Mouse (Mus musculus): ENCODE results near the gene Pon2. TPM values are rescaled to one million over a fixed set of nuclear protein-coding genes. Genes with fewer than 3 reads are reported as not detected.

The Pon2 gene
- polyA plus RNA-seq, 1 experiment from 2014 or later: 32.3 TPM

- no peaks in the 10 kb centered on the region for H3K36me3 ChIP-seq
- H3K4me2 ChIP-seq: no peak overlapping the region
- ATAC-seq (ENCODE audit: low FRiP score): no peak
- H3K27ac ChIP-seq (replicated peaks): no peak overlapping the region
- H3K4me1 ChIP-seq: peaks cover 6% of the 10 kb centered on the region; the same call in 1 of the 2 replicates
- H3K4me3 ChIP-seq (replicated peaks): no peak overlapping the region
- WGBS: 82% methylated on average over 5 of the region's 5 CpGs
- H3K27me3 ChIP-seq (replicated peaks): no peaks in the 10 kb centered on the region
- no peaks in the 10 kb centered on the region for H3K9me3 ChIP-seq (replicated peaks)
- H3K9ac ChIP-seq (replicated peaks): no peak overlapping the region
Measured at GRCm38 (mm10) chr6:5287919-5288318, 10.3 kb downstream of the Pon2 start.

DNA sequence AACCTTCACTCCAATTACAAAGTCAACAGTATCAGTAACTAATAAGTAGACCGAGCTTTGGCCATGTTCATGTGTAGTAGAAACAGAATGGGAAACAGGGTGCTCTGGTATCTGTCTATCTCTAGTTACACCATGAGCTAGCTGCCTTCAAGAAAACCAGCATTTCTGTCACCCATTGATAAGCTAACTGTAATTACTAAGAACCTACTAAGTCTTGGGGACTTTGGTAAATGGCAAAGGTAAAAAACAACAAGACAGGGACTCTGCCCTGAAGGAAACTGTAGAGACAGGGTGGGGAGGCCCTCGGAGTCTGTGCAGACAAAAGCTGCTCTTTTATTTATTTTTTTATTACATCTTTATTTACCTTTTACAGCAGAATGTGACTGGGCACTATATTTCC, 10.9 kb downstream of the Pon2 start:
- Histone ChIP-seq H3K4me1 (peaks cover 9% of the 10 kb centered on the region), H3K4me3 (replicated peaks) (no peak overlapping the region), H3K9me3 (replicated peaks) (no peaks in the 10 kb centered on the region), H3K27me3 (replicated peaks) (no peaks in the 10 kb centered on the region), H3K27ac (replicated peaks) (no peak overlapping the region), H3K4me2 (no peak overlapping the region), H3K36me3 (no peaks in the 10 kb centered on the region), H3K9ac (replicated peaks) (no peak overlapping the region)
- ATAC-seq (ENCODE audit: low FRiP score): no peak
- 89% methylated on average over 2 of the region's 2 CpGs for WGBS

- no peak overlapping the region for H3K9ac ChIP-seq (replicated peaks)
- H3K4me2 ChIP-seq: no peak overlapping the region
- 0 out of 2 replicates have a peak, but pooled peaks have one; percentile 14 for ATAC-seq (ENCODE audit: low FRiP score)
- H3K4me3 ChIP-seq (replicated peaks): no peak overlapping the region
- no peaks in the 10 kb centered on the region for H3K9me3 ChIP-seq (replicated peaks)
- no peaks in the 10 kb centered on the region for H3K27me3 ChIP-seq (replicated peaks)
- 37% methylated on average over 7 of the region's 7 CpGs for WGBS
- H3K4me1 ChIP-seq: peaks cover 5% of the 10 kb centered on the region; the same call in 1 of the 2 replicates
- H3K36me3 ChIP-seq: no peaks in the 10 kb centered on the region
- H3K27ac ChIP-seq (replicated peaks): no peak overlapping the region
Measured at GRCm38 (mm10) chr6:5282418-5282817, 15.8 kb downstream of the Pon2 start.

DNA sequence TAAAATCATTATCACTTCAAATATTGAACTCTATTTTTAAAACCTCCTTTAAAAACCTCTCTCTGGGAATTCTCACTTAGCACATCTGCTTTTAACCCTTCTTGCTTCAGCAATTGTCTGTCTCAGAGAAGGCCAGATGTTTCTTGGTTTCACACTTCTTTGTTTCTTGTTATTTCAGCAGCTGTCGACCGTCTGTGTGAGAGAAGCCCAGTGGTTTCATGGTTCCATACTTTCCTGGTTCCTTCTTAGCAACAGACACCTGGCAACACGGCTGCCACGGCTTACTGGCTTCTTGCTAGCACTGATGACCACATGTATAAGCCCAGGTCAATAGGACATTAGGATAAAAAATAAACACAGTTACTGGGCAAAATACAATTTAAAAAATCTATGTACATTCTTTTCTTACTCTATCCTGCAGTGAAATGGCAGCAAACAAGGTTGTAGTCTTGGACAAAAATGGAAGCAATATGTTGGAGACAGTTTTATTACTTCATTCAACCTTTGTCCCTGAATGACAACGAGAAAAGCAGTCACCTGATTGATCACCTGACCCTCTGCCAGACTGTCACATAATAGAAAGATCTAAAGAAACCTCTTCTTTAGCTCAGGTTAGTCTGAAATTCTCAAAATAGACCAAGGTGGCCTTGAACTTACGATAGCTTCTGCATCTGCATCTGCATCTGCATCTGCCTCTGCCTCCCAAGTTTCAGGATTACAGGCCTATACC, 17.5 kb downstream of the Pon2 start:
- H3K9me3 ChIP-seq (replicated peaks): no peaks in the 10 kb centered on the region
- WGBS: 56% methylated on average over 6 of the region's 6 CpGs
- no peaks in the 10 kb centered on the region for H3K36me3 ChIP-seq
- H3K27me3 ChIP-seq (replicated peaks): no peaks in the 10 kb centered on the region
- H3K4me2 ChIP-seq: no peak overlapping the region
- H3K9ac ChIP-seq (replicated peaks): no peak overlapping the region
- ATAC-seq (ENCODE audit: low FRiP score): no peak
- peaks cover 5% of the 10 kb centered on the region; the same call in 1 of the 2 replicates for H3K4me1 ChIP-seq
- H3K27ac ChIP-seq (replicated peaks): no peak overlapping the region
- H3K4me3 ChIP-seq (replicated peaks): no peak overlapping the region

DNA sequence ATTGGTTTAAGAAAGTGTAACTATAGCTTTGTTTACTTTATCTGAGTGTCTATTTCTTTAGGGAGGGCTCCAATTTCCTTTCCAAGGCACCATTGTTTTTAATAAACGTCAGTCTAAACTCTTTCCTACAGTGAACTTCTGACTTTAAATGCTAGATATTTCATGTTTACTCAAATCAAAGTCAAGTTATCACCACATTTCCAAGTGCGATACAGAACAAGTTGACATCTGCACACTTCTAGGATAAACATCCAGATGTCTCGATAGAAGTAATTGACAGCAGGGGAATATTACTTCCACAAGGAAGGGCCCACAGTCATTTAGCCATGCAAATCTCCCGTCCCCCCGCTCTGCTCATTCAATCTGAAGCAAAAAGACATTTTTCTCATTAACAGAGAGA, 20.3 kb downstream of the Pon2 start:
- no peaks in the 10 kb centered on the region for H3K9me3 ChIP-seq (replicated peaks)
- WGBS: 52% methylated on average over 5 of the region's 5 CpGs

GRCm38 (mm10) chr6:5269641-5270040, 28.6 kb downstream of the Pon2 start:
- Histone ChIP-seq H3K9ac (replicated peaks) (no peak overlapping the region), H3K9me3 (replicated peaks) (no peaks in the 10 kb centered on the region), H3K4me3 (replicated peaks) (no peak overlapping the region), H3K36me3 (no peaks in the 10 kb centered on the region), H3K27me3 (replicated peaks) (no peaks in the 10 kb centered on the region), H3K4me2 (no peak overlapping the region), H3K27ac (replicated peaks) (no peak overlapping the region), H3K4me1 (no peaks in the 10 kb centered on the region)
- WGBS: 82% methylated on average over 6 of the region's 6 CpGs
- ATAC-seq (ENCODE audit: low FRiP score): no peak

More for the DNA sequence above, 20.3 kb downstream of the Pon2 start:
- H3K4me3 ChIP-seq (replicated peaks): no peak overlapping the region
- H3K36me3 ChIP-seq: no peaks in the 10 kb centered on the region
- H3K27me3 ChIP-seq (replicated peaks): no peaks in the 10 kb centered on the region
- no peak overlapping the region for H3K27ac ChIP-seq (replicated peaks)
- peaks cover 5% of the 10 kb centered on the region; the same call in 1 of the 2 replicates for H3K4me1 ChIP-seq
- ATAC-seq (ENCODE audit: low FRiP score): no peak
- no peak overlapping the region for H3K9ac ChIP-seq (replicated peaks)
- no peak overlapping the region for H3K4me2 ChIP-seq

DNA sequence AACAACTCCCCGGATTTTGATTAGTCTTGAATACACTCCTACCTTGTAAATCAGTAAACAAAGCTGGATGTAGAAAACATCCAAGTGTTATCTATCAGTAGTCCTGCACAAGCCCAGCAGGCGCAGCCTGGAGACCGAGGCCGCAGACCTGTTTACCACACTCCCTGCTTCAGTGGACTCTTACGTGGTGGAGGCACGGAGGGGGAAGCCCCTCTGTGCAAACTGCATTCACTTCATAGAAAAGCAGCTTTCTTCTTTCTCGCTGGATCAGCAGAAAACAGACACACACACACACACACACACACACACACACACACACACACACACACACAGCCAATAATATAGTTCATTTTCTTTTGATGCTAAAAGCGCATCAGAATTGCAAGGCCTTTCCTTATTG, 33.5 kb downstream of the Pon2 start:
- H3K4me2 ChIP-seq: no peak overlapping the region
- H3K4me3 ChIP-seq (replicated peaks): no peak overlapping the region
- H3K27ac ChIP-seq (replicated peaks): no peak overlapping the region
- H3K27me3 ChIP-seq (replicated peaks): no peaks in the 10 kb centered on the region
- no peaks in the 10 kb centered on the region for H3K4me1 ChIP-seq
- no peak overlapping the region for H3K9ac ChIP-seq (replicated peaks)
- H3K36me3 ChIP-seq: no peaks in the 10 kb centered on the region
- no peak for ATAC-seq (ENCODE audit: low FRiP score)
- WGBS: 75% methylated on average over 8 of the region's 8 CpGs
- no peaks in the 10 kb centered on the region for H3K9me3 ChIP-seq (replicated peaks)

- no peaks in the 10 kb centered on the region for H3K27me3 ChIP-seq (replicated peaks)
- H3K27ac ChIP-seq (replicated peaks): no peak overlapping the region
- WGBS: 82% methylated on average over 8 of the region's 8 CpGs
- H3K4me2 ChIP-seq: no peak overlapping the region
- no peak for ATAC-seq (ENCODE audit: low FRiP score)
- H3K9me3 ChIP-seq (replicated peaks): no peaks in the 10 kb centered on the region
- H3K4me3 ChIP-seq (replicated peaks): no peak overlapping the region
- H3K36me3 ChIP-seq: no peaks in the 10 kb centered on the region
- H3K9ac ChIP-seq (replicated peaks): no peak overlapping the region
- H3K4me1 ChIP-seq: no peaks in the 10 kb centered on the region
Measured at GRCm38 (mm10) chr6:5263250-5263999, 34.8 kb downstream of the Pon2 start.

DNA sequence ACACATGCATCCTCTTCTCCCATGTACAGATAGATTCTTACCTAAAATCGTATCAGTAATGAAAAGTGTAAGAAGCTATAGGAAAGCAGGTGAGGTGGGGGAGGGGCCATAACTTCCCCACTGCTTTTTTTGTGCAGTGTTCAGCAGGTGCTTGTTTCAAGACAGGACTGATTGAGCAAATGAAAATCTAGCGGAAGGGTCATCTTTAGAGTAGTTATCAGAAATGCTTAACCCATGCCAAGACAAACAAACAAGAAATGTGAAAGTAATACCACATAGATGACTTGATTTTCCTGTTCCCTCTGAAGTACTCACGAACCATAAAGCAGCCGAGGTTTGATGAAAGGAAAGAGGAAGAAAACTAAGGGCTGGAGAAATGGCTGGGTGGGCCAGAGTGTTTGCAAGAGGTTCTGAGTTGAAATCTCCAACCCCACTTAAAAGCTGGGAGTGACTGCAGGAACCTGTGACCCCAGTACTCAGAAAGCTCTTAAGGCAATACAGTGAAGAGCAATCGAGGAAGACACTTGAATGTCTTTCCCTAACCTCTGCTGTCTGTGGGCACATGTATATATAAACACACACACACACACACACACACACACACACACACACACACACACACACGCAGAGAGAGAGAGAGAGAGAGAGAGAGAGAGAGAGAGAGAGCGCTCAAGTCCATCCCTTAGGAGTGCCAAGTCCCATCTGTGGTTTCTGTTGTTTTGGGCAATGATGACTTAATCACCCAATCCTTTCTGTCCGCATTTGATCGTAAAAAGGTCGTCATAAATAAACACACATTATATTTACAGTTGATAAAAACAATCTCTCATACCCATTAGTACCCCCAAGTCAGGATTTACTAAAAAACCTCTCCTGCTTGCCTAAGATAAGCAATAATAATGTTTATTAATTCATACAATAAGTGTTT, 35.7 kb downstream of the Pon2 start:
- 77% methylated on average over 9 of the region's 10 CpGs for WGBS
- H3K4me3 ChIP-seq (replicated peaks): no peak overlapping the region
- H3K4me1 ChIP-seq: no peaks in the 10 kb centered on the region
- H3K36me3 ChIP-seq: no peaks in the 10 kb centered on the region
- no peak overlapping the region for H3K27ac ChIP-seq (replicated peaks)
- ATAC-seq (ENCODE audit: low FRiP score): no peak
- H3K9me3 ChIP-seq (replicated peaks): no peaks in the 10 kb centered on the region
- no peaks in the 10 kb centered on the region for H3K27me3 ChIP-seq (replicated peaks)
- no peak overlapping the region for H3K9ac ChIP-seq (replicated peaks)
- H3K4me2 ChIP-seq: no peak overlapping the region

DNA sequence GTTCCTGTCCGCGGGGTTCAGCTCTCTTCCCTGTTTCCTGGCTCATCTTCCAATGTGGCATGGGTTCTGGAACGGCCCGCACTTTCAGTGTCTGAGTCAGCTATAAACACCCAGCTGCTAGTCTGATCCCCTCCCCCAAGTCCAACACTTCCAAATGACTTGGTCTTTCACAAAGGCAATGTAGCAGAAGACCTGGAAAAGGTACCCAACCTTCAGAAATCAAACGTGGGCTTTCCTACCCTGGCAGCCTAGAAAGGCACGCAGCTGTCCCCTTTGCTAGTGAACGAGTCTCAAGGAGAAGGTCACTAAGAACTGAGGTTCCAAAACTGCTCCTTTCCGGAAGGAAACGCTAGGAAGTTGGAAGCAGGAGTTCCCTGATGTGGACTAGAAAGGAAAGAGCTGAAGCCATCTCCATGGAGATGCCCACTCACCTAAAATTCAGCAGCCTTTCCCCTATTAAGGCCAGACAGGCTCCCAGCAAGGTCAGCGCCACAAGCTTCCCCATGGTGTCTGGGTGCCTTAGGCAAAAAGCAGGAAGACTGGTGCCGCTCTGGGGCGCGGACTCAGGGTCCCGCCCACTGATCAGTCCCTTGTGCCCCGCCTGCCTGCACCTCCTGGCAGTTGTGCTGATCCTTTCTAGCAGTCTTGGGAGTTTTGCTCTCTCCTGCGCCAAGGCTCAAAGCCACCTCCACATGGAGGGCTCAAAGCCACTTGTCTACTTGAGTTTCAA, 42.4 kb downstream of the Pon2 start, which contains the start of gene Pon3:
TSS of gene Pon3 (minus strand) at position 565 of the 730 bp plus-strand sequence.
- Histone ChIP-seq H3K4me1 (peaks cover 3% of the 10 kb centered on the region; the same call in 1 of the 2 replicates), H3K27me3 (replicated peaks) (no peaks in the 10 kb centered on the region), H3K36me3 (no peaks in the 10 kb centered on the region), H3K9ac (replicated peaks) (no peak within 1 kb of the TSS), H3K27ac (replicated peaks) (no peak within 1 kb of the TSS), H3K4me3 (replicated peaks) (peak within 1 kb of the TSS; percentile 30), H3K9me3 (replicated peaks) (no peaks in the 10 kb centered on the region), H3K4me2 (peak within 1 kb of the TSS; percentile 47)
- WGBS: 12% methylated on average over 16 of the region's 16 CpGs
- ATAC-seq (ENCODE audit: low FRiP score): peak; percentile 50

DNA sequence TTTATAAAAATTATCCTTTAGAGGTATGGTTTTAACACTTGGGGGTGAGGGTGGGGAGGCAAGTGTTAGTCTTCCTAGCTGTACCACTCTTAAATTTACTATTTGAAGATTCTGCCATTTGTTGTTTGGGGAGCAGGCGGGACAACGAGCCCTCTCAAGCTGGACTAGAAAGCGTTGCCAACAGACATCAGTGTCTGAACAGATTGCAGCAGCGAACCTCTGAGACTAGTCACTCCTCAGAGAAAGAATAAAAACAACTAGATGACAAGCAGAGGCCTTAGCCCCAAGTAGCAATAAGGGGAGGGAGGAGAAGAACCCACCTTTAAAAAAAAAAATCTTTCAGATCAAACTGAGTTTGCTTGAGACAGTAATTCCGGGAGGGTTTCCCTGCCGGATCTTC, 43.0 kb downstream of the Pon2 start:
- H3K9ac ChIP-seq (replicated peaks): no peak overlapping the region
- no peak for ATAC-seq (ENCODE audit: low FRiP score)
- H3K4me1 ChIP-seq: peaks cover 3% of the 10 kb centered on the region; the same call in 1 of the 2 replicates
- no peaks in the 10 kb centered on the region for H3K36me3 ChIP-seq
- no peaks in the 10 kb centered on the region for H3K9me3 ChIP-seq (replicated peaks)
- WGBS: 66% methylated on average over 6 of the region's 6 CpGs
- peak overlapping the region; percentile 47 for H3K4me2 ChIP-seq
- H3K4me3 ChIP-seq (replicated peaks): 0 out of 2 replicates have a peak overlapping the region, but pooled peaks have one; percentile 30
- no peaks in the 10 kb centered on the region for H3K27me3 ChIP-seq (replicated peaks)
- no peak overlapping the region for H3K27ac ChIP-seq (replicated peaks)
